Mouse (Mus musculus) right cerebral cortex, postnatal 25 days (tissue): ENCODE results near the gene Rsph1.
"Not testable (repeated sequence)": the region's sequence is repeated elsewhere in the genome, so short reads cannot be mapped to it uniquely, and the experiment has no call there.

Experiments used
- DNase-seq: peaks from one replicate; pipeline ENCODE4 v3.0.0; 2022

The Rsph1 gene

GRCm38 (mm10) chr17:31275181-31275580 is 2.0 kb downstream of the Rsph1 start:
- DNase-seq, result no peak

DNA sequence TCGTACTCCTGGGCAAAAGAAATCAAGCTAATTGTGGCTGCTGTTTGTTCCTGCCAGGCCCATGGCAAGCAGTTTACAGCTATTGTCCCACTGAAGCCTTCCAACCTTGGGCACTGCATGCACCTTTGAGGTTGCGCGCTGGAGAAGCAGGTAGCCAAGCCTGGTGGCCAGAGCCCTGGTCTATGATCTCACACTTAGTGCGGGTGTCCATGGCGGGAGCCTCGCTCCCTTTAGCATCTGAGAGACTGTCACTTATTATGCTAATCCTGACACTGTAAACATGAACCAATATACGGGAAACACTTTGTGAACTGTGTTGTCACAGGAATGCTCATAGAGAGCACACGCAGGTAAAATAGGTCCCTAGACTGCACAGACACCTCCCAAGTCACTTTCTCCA is 3.6 kb downstream of the Rsph1 start:
- DNase-seq, result no peak

GRCm38 (mm10) chr17:31272416-31273165 is 4.6 kb downstream of the Rsph1 start:
- DNase-seq, result no peak

DNA sequence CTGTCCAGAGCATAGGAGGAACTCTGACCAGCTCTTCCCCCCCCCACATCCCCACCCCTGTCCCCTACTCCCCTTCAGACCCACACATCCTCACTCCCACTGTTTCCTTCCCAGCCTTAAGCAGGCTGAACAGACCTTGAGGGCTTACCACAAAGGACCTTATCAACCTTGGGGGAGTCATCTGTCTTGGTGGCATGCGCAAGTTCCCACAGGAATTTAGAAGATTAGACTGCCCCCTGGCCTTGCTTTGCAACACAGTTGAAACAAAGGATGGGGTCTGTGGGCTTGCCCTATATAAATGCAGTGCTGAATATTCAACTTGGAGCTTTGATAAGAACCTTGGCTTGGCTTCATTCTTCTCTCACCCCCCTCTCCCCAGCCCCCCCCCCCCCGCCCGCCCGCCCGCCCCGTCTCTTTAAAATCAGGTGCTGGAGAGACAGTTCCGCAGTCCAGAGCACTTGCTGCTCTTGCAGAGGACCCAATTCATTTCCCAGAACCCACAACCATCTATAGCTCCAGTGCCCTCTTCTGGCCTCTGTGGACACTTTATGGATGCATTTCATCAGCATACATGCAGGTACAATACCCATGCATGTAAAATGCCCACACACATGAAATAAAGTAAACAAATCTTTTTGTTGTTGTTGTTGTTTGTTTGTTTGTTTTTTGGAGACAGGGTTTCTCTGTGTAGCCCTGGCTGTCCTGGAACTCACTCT is 5.9 kb downstream of the Rsph1 start:
- DNase-seq, result no peak

DNA sequence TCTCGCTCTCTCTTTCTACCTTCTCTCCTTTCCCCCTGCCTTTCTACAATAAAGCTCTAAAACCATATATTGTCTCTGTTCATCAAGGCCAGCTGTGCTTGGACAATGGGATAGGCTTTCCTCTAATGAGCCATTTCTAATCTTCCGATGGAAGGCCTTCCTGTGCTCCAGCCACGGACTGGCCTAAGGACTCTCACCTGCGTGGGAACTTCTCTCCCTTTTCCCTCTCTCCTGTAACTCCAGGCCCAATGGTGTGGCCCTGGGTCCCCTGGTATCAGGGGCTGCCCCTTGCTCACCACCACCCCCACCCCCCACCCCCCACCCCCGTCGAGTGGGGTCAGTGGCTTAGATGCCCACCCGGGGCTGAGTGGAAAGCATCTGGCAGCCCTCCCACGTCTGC is 6.4 kb downstream of the Rsph1 start:
- DNase-seq, result not testable (repeated sequence)

DNA sequence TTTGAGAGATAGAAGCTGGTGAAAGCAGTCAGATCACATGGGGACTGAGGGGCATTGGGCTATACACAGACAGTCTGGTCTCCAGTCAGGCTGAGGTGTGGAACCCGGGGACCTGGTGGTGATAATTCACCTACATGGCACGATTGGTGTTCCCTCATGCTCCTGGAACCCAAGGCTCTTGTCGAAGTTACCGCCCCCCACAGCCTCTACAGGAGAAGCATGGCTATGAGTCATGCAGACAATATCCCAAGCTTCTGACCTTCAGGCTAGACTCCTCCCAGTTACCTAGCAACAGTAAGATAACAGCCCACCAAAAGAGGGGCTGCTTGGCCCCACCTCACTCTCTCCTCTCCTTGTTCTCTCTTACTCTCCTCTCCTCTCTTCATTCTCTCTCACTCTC is 6.9 kb downstream of the Rsph1 start:
- no peak for DNase-seq

- no peak for DNase-seq
Observed at GRCm38 (mm10) chr17:31269761-31270160, 7.4 kb downstream of the Rsph1 start.

- DNase-seq, result peak; percentile 29
Observed at GRCm38 (mm10) chr17:31268016-31268415, 9.2 kb downstream of the Rsph1 start.

GRCm38 (mm10) chr17:31267603-31268002 is 9.6 kb downstream of the Rsph1 start:
- DNase-seq, result no peak

- peak; percentile 16 for DNase-seq
Observed at GRCm38 (mm10) chr17:31267138-31267537, 10.0 kb downstream of the Rsph1 start.

GRCm38 (mm10) chr17:31266321-31266950 is 10.7 kb downstream of the Rsph1 start:
- DNase-seq, result no peak

DNA sequence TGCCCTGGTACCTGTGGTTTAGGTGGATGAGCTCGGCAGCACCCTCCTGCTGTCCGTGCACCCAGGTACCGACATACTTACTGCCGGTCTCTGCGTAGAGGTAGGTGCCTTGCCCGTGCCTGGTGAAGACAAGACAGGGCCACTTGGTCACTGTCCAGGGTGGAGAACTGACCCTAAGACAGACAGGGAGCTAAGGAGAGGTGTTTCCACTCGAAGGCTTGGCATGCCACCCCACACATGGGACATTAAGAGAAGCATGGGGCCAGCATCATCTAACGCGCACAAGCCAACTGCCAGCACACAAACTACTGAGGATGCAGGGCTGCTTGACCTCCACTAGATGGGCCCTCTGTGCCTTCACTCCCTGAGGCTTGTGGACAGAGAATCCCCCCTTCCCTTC is 11.4 kb downstream of the Rsph1 start:
- no peak for DNase-seq

DNA sequence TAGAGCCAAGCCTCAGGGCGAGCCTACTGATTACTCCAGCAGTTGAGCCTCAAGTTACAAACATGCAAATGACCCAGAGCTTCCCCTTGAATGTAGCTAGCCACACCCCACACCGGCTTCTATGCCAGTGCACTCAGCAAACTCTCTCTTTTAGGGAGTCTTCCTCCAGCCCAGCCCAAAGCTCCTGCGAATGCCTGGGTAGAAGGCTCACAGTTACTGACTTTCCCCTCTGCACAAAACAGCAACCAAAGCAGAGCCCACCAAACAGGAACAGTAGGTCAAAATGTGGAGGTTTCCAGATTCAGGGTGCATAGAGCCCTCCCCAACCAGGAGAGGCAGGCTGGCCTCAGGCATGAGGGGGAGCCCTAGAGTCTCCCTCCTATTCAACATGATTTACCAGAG is 12.0 kb downstream of the Rsph1 start:
- DNase-seq, result peak; percentile 2

- peak; percentile 1 for DNase-seq
Observed at GRCm38 (mm10) chr17:31264372-31264771, 12.8 kb downstream of the Rsph1 start.

DNA sequence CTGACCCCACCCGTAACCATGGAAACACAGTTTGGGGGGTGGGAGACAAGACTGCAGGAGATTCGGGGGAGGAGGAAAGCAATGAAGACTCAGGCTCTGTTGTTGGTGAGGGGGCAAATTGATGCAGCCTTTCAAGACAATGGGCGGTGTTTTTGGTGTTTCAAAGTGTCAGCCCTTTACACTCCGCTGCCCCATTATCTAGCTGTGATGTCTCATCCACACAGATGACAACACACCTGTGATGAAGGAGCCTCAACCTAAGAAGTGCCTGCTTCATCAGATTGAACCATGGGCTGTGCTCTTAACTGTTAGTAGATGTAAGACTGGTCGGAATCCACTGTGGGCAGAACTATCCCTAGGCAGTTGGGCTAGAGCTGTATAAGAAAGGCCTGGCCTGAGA is 13.4 kb downstream of the Rsph1 start:
- DNase-seq, result peak; percentile 3

DNA sequence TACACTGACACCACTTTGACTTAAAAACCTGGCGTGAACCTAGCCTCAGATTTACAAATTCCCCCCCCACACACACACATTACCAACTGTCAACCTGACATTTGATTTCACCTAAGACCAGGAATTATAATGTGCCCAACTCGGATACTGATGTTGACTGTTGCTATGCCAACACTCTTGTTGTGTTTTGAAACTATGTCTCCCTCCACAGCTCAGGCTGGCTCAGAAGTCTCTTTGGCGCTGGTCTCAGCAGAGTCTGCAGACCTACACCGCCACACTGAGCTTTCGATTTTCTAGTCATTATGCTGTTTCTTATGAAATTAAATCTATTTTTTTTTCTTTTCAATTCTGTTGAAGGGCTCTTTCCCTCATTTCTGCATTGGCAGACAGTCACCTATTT is 14.5 kb downstream of the Rsph1 start:
- DNase-seq, result peak; percentile 2

- no peak for DNase-seq
Observed at GRCm38 (mm10) chr17:31261352-31261751, 15.8 kb downstream of the Rsph1 start.

- no peak for DNase-seq
Observed at GRCm38 (mm10) chr17:31260430-31260829, 16.8 kb downstream of the Rsph1 start.

- peak; percentile 2 for DNase-seq
Observed at GRCm38 (mm10) chr17:31259825-31260224, 17.4 kb downstream of the Rsph1 start.

DNA sequence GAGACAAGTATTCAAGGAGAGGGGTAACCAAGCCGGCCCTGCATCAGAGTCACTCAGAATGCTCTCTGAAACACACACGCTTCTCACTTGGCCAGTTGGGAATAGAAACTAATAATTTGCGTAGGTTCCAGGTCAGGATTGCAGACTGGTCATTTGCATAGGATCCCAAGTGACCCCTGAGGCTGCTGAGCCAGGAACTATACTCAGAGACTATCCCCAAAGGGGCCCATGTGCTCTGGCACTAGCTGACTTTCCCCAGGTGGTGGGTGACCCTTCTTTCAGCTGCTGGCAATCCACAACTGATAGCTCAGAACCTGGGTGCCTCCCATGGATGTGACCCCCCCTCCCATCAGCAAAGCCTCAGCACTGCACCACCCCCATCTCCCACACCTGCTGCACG is 18.0 kb downstream of the Rsph1 start:
- no peak for DNase-seq

DNA sequence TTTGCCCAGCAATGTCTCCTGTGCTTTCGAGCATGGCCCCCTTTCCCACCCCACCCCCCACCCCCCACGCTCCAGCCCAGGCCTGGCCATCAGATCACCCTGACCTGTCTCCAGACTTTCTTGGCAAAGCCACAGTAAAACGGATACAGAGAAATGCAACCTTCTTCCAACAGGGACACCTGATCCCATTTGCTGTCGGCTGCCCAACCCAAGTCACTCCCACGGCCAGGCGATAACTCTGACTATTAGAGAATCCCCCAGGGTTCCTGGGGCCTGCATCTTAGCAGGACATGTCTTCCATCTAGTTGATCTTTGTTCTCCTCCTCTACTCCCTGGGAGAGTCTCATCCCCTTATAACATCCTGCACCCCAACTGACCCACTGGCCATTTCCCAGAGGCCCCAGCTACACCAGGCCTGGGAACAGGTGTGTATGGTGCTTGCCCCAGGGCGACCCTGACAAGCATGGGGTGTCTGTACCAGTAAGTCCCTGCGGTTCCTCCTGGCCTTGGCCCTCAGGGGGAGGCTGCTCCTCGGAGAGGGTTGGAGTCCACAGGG is 18.8 kb downstream of the Rsph1 start:
- DNase-seq, result peak; percentile 3

DNA sequence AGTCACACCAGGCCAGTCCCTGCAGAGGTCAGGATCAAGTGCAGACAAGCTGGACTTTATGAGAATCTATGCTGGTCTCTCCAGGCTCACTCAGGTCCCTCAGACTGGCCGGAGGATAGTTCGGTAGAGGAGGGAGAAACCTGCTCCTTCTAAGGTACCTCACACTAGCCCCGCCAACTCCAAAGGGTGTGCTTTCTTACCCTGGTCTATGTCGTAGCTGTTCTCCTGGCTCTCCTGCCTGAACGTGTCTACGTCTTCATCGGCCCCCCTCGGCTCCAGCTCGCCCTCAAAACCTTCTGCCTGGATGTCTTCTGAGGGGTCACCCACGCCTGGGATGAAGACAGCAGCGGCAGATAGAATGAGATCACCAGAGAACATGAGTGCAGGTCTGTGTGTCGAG is 19.3 kb downstream of the Rsph1 start:
- peak; percentile 2 for DNase-seq

DNA sequence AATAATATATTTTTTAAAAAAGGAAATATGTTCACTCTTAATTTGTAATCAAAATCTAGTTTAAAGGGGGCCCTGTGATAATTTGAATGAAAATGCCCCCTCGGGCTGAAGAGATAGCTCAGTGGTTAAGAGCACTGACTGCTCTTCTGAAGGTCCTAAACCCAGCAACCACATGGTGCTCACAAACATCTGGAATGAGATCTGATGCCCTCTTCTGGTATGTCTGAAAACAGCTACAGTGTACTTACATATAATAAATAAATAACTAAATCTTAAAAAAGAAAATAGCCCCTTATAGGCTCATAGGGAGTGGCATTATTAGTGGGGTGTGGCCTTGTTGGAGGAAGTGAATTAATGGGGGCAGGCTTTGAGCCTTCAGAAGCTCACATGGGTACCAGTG is 20.0 kb downstream of the Rsph1 start:
- no peak for DNase-seq

DNA sequence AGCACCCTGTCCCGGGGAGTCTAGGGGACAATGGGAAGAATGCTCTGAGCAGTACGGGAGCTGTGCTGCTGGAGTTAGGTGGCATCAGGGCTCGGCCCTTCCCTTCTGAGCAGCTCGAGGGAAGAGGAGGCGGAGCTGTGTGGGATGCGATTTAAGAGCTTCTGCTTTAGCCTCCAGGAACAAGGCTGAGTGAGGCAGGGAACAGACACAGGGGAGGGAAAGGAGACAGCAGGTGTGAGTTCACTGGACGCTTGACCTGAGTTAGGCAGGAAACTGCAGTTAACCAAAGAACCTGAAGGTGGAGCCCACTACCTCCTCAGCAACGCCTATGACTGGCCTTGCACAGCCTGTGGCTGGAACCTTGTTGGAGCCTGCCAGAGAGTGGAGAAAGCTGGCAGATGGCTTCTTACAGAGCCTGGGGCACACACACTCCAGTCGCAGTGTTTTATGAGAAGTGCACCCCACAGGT is 22.7 kb downstream of the Rsph1 start:
- DNase-seq, result peak; percentile 77
